Mouse (Mus musculus): ENCODE data around the gene Spata25. TPM values are rescaled to one million over a fixed set of nuclear protein-coding genes. Genes with fewer than 3 reads are reported as not detected.

The Spata25 gene
- polyA plus RNA-seq, 1 experiment from 2014 or later, result not detected

GRCm38 (mm10) chr2:164785481-164786387 lies 42.6 kb downstream of the Spata25 start, which contains the start of gene Snx21:
TSS of gene Snx21 (plus strand) at chr2:164785823.
- peak; percentile 94 for DNase-seq (ENCODE audit: low spot score)
- under 1% methylated on average over 81 of the region's 89 CpGs for WGBS

GRCm38 (mm10) chr2:164784869-164785420 lies 43.4 kb downstream of the Spata25 start:
- no peaks in the 10 kb centered on the region for H3K9me3 ChIP-seq (ENCODE audit: control insufficient read depth, low read length)
- ATAC-seq (replicated peaks; ENCODE audit: low FRiP score, low TSS enrichment, low read depth) (no peak), DNase-seq (ENCODE audit: low spot score) (no peak)
- no peaks in the 10 kb centered on the region for H3K27me3 ChIP-seq (replicated peaks; ENCODE audit: control insufficient read depth, insufficient read depth, low read length)
- H3K4me3 ChIP-seq (ENCODE audit: low read depth, low read length), result peak overlapping the region; percentile 70
- H3K4me2 ChIP-seq (ENCODE audit: low read length), result peak overlapping the region; percentile 81
- H3K27ac ChIP-seq (ENCODE audit: low read depth), result peak overlapping the region; percentile 87
- peaks cover 13% of the 10 kb centered on the region for H3K4me1 ChIP-seq (replicated peaks; ENCODE audit: control insufficient read depth, insufficient read depth, low read length)
- peak overlapping the region; percentile 69 for H3K9ac ChIP-seq (ENCODE audit: low read length)
- 4% methylated on average over 7 of the region's 7 CpGs for WGBS
- H3K36me3 ChIP-seq (ENCODE audit: control insufficient read depth, insufficient read depth, low read length), result peaks cover 8% of the 10 kb centered on the region

More at GRCm38 (mm10) chr2:164785481-164786387, 42.6 kb downstream of the Spata25 start, which contains the start of gene Snx21:
- H3K9ac ChIP-seq (ENCODE audit: low read length), result peak within 1 kb of the TSS; percentile 69
- H3K4me2 ChIP-seq (ENCODE audit: low read length), result peak within 1 kb of the TSS; percentile 81
- peak; percentile 91 for ATAC-seq (replicated peaks; ENCODE audit: low FRiP score, low TSS enrichment, low read depth)
- H3K4me3 ChIP-seq (ENCODE audit: low read depth, low read length), result peak within 1 kb of the TSS; percentile 70
- peak within 1 kb of the TSS; percentile 87 for H3K27ac ChIP-seq (ENCODE audit: low read depth)
- peaks cover 15% of the 10 kb centered on the region for H3K36me3 ChIP-seq (ENCODE audit: control insufficient read depth, insufficient read depth, low read length)
- peaks cover 13% of the 10 kb centered on the region for H3K4me1 ChIP-seq (replicated peaks; ENCODE audit: control insufficient read depth, insufficient read depth, low read length)
- H3K9me3 ChIP-seq (ENCODE audit: control insufficient read depth, low read length), result no peaks in the 10 kb centered on the region
- no peaks in the 10 kb centered on the region for H3K27me3 ChIP-seq (replicated peaks; ENCODE audit: control insufficient read depth, insufficient read depth, low read length)

- H3K36me3 ChIP-seq (ENCODE audit: control insufficient read depth, insufficient read depth, low read length), result peaks cover 3% of the 10 kb centered on the region; the same call in 1 of the 2 replicates
- no peaks in the 10 kb centered on the region for H3K27me3 ChIP-seq (replicated peaks; ENCODE audit: control insufficient read depth, insufficient read depth, low read length)
- 73% methylated on average over 7 of the region's 7 CpGs for WGBS
- H3K4me3 ChIP-seq (ENCODE audit: low read depth, low read length), result no peak overlapping the region
- peaks cover 13% of the 10 kb centered on the region for H3K4me1 ChIP-seq (replicated peaks; ENCODE audit: control insufficient read depth, insufficient read depth, low read length)
- no peaks in the 10 kb centered on the region for H3K9me3 ChIP-seq (ENCODE audit: control insufficient read depth, low read length)
- no peak overlapping the region for H3K27ac ChIP-seq (ENCODE audit: low read depth)
- no peak overlapping the region for H3K4me2 ChIP-seq (ENCODE audit: low read length)
- ATAC-seq (replicated peaks; ENCODE audit: low FRiP score, low TSS enrichment, low read depth) (no peak), DNase-seq (ENCODE audit: low spot score) (no peak)
- H3K9ac ChIP-seq (ENCODE audit: low read length), result no peak overlapping the region
Measured at GRCm38 (mm10) chr2:164783926-164784581, 44.3 kb downstream of the Spata25 start.

- no peak for ATAC-seq (replicated peaks; ENCODE audit: low FRiP score, low TSS enrichment, low read depth)
- 70% methylated on average over 4 of the region's 4 CpGs for WGBS
- DNase-seq (ENCODE audit: low spot score), result no peak
Measured at GRCm38 (mm10) chr2:164781876-164782275, 46.5 kb downstream of the Spata25 start.

GRCm38 (mm10) chr2:164779481-164780086 lies 48.8 kb downstream of the Spata25 start, which contains the start of gene Tnnc2:
TSS of gene Tnnc2 (minus strand) at chr2:164779967.
- WGBS, result 66% methylated on average over 8 of the region's 8 CpGs
- DNase-seq (ENCODE audit: low spot score), result no peak
- Histone ChIP-seq H3K9me3 (ENCODE audit: control insufficient read depth, low read length) (no peaks in the 10 kb centered on the region), H3K4me1 (replicated peaks; ENCODE audit: control insufficient read depth, insufficient read depth, low read length) (peaks cover 2% of the 10 kb centered on the region), H3K9ac (ENCODE audit: low read length) (no peak within 1 kb of the TSS), H3K27ac (ENCODE audit: low read depth) (no peak within 1 kb of the TSS), H3K27me3 (replicated peaks; ENCODE audit: control insufficient read depth, insufficient read depth, low read length) (no peaks in the 10 kb centered on the region), H3K36me3 (ENCODE audit: control insufficient read depth, insufficient read depth, low read length) (no peaks in the 10 kb centered on the region), H3K4me3 (ENCODE audit: low read depth, low read length) (no peak within 1 kb of the TSS), H3K4me2 (ENCODE audit: low read length) (no peak within 1 kb of the TSS)
- ATAC-seq (replicated peaks; ENCODE audit: low FRiP score, low TSS enrichment, low read depth), result no peak

More at GRCm38 (mm10) chr2:164781876-164782275, 46.5 kb downstream of the Spata25 start:
- Histone ChIP-seq H3K27ac (ENCODE audit: low read depth) (no peak overlapping the region), H3K4me3 (ENCODE audit: low read depth, low read length) (no peak overlapping the region), H3K9me3 (ENCODE audit: control insufficient read depth, low read length) (no peaks in the 10 kb centered on the region), H3K36me3 (ENCODE audit: control insufficient read depth, insufficient read depth, low read length) (no peaks in the 10 kb centered on the region), H3K4me2 (ENCODE audit: low read length) (no peak overlapping the region), H3K4me1 (replicated peaks; ENCODE audit: control insufficient read depth, insufficient read depth, low read length) (peaks cover 10% of the 10 kb centered on the region), H3K27me3 (replicated peaks; ENCODE audit: control insufficient read depth, insufficient read depth, low read length) (no peaks in the 10 kb centered on the region), H3K9ac (ENCODE audit: low read length) (no peak overlapping the region)

GRCm38 (mm10) chr2:164778809-164779208 lies 49.5 kb downstream of the Spata25 start:
- Histone ChIP-seq H3K9ac (ENCODE audit: low read length) (no peak overlapping the region), H3K36me3 (ENCODE audit: control insufficient read depth, insufficient read depth, low read length) (no peaks in the 10 kb centered on the region), H3K4me2 (ENCODE audit: low read length) (no peak overlapping the region), H3K27ac (ENCODE audit: low read depth) (no peak overlapping the region), H3K27me3 (replicated peaks; ENCODE audit: control insufficient read depth, insufficient read depth, low read length) (no peaks in the 10 kb centered on the region), H3K9me3 (ENCODE audit: control insufficient read depth, low read length) (no peaks in the 10 kb centered on the region), H3K4me3 (ENCODE audit: low read depth, low read length) (no peak overlapping the region), H3K4me1 (replicated peaks; ENCODE audit: control insufficient read depth, insufficient read depth, low read length) (no peaks in the 10 kb centered on the region)
- ATAC-seq (replicated peaks; ENCODE audit: low FRiP score, low TSS enrichment, low read depth), result no peak
- 87% methylated on average over 7 of the region's 7 CpGs for WGBS
- DNase-seq (ENCODE audit: low spot score), result no peak

GRCm38 (mm10) chr2:164778015-164778287 lies 50.4 kb downstream of the Spata25 start:
- no peak for DNase-seq (ENCODE audit: low spot score)
- Histone ChIP-seq H3K36me3 (ENCODE audit: control insufficient read depth, insufficient read depth, low read length) (peaks cover 2% of the 10 kb centered on the region; the same call in 1 of the 2 replicates), H3K9ac (ENCODE audit: low read length) (no peak overlapping the region), H3K4me3 (ENCODE audit: low read depth, low read length) (no peak overlapping the region), H3K27ac (ENCODE audit: low read depth) (no peak overlapping the region), H3K4me2 (ENCODE audit: low read length) (no peak overlapping the region), H3K4me1 (replicated peaks; ENCODE audit: control insufficient read depth, insufficient read depth, low read length) (no peaks in the 10 kb centered on the region), H3K27me3 (replicated peaks; ENCODE audit: control insufficient read depth, insufficient read depth, low read length) (no peaks in the 10 kb centered on the region), H3K9me3 (ENCODE audit: control insufficient read depth, low read length) (no peaks in the 10 kb centered on the region)
- ATAC-seq (replicated peaks; ENCODE audit: low FRiP score, low TSS enrichment, low read depth), result no peak
- WGBS, result 90% methylated on average over 11 of the region's 11 CpGs

- Histone ChIP-seq H3K27me3 (replicated peaks; ENCODE audit: control insufficient read depth, insufficient read depth, low read length) (no peaks in the 10 kb centered on the region), H3K4me1 (replicated peaks; ENCODE audit: control insufficient read depth, insufficient read depth, low read length) (no peaks in the 10 kb centered on the region), H3K9ac (ENCODE audit: low read length) (no peak overlapping the region), H3K9me3 (ENCODE audit: control insufficient read depth, low read length) (no peaks in the 10 kb centered on the region), H3K27ac (ENCODE audit: low read depth) (no peak overlapping the region), H3K4me3 (ENCODE audit: low read depth, low read length) (no peak overlapping the region), H3K36me3 (ENCODE audit: control insufficient read depth, insufficient read depth, low read length) (peaks cover 7% of the 10 kb centered on the region), H3K4me2 (ENCODE audit: low read length) (no peak overlapping the region)
- DNase-seq (ENCODE audit: low spot score) (no peak), ATAC-seq (replicated peaks; ENCODE audit: low FRiP score, low TSS enrichment, low read depth) (no peak)
- 84% methylated on average over 30 of the region's 30 CpGs for WGBS
Measured at GRCm38 (mm10) chr2:164777246-164778014, 50.9 kb downstream of the Spata25 start.

Data from intestine, embryonic 14.5 days (tissue).